Mouse (Mus musculus) midbrain, embryonic 13.5 days (tissue): ENCODE results near the gene Chchd3. TPM values are rescaled to one million over a fixed set of nuclear protein-coding genes. Genes with fewer than 3 reads are reported as not detected.

Experiments
- ATAC-seq: fragments of 200-750 bp; cut with Nextera tagmentation; 2 replicates; pipeline ENCODE4 v1.8.0; 2017; ENCODE audit warnings: mild to moderate bottlenecking, moderate TSS enrichment, moderate library complexity
- H3K27ac ChIP-seq: fragments of 300-500 bp; sonication (generic); 2 replicates; pipeline ENCODE4 v1.5.1; 2015; ENCODE audit warnings: inconsistent platforms, mild to moderate bottlenecking, moderate library complexity
- H3K27me3 ChIP-seq: fragments of 300-500 bp; sonication (generic); 2 replicates; pipeline ENCODE4 v1.6.1; 2015; ENCODE audit warnings: mild to moderate bottlenecking, inconsistent platforms
- H3K36me3 ChIP-seq: fragments of 300-500 bp; sonication (generic); 2 replicates; pipeline ENCODE4 v1.6.1; 2015; ENCODE audit warnings: mild to moderate bottlenecking, inconsistent platforms
- H3K4me1 ChIP-seq: fragments of 300-500 bp; sonication (generic); replicated peaks from 2 replicates; pipeline ENCODE4 v1.6.1; 2015; ENCODE audit warnings: inconsistent platforms
- H3K4me2 ChIP-seq: fragments of 300-500 bp; sonication (generic); replicated peaks from 2 replicates; pipeline ENCODE4 v1.6.1; 2015; ENCODE audit warnings: moderate library complexity, mild to moderate bottlenecking, inconsistent platforms
- H3K4me3 ChIP-seq: fragments of 300-500 bp; sonication (generic); replicated peaks from 2 replicates; pipeline ENCODE4 v1.5.1; 2015; ENCODE audit warnings: mild to moderate bottlenecking, inconsistent platforms
- H3K9ac ChIP-seq: fragments of 300-500 bp; sonication (generic); replicated peaks from 2 replicates; pipeline ENCODE4 v1.6.1; 2015; ENCODE audit warnings: mild to moderate bottlenecking, inconsistent platforms
- H3K9me3 ChIP-seq: fragments of 300-500 bp; sonication (generic); 2 replicates; pipeline ENCODE4 v1.6.1; 2016; ENCODE audit warnings: mild to moderate bottlenecking, inconsistent platforms
- WGBS: fragments of 180-500 bp; shearing (Covaris S2); methylation state at CpG from one replicate; pipeline ENCODE4 v1.1.7; 2015; 5-methylcytosine and 5-hydroxymethylcytosine counted together
- polyA plus RNA-seq: library from polyadenylated mRNA; unstranded; fragments of >200 nt; fragmentation: Nextera tagmentation; extraction: Ambion mirVana; gene quantifications from 2 replicates; pipeline ENCODE4 v1.2.1, GENCODE M21; 2015

Chchd3 gene
- 117 and 118 TPM in 2 replicates for polyA plus RNA-seq

DNA sequence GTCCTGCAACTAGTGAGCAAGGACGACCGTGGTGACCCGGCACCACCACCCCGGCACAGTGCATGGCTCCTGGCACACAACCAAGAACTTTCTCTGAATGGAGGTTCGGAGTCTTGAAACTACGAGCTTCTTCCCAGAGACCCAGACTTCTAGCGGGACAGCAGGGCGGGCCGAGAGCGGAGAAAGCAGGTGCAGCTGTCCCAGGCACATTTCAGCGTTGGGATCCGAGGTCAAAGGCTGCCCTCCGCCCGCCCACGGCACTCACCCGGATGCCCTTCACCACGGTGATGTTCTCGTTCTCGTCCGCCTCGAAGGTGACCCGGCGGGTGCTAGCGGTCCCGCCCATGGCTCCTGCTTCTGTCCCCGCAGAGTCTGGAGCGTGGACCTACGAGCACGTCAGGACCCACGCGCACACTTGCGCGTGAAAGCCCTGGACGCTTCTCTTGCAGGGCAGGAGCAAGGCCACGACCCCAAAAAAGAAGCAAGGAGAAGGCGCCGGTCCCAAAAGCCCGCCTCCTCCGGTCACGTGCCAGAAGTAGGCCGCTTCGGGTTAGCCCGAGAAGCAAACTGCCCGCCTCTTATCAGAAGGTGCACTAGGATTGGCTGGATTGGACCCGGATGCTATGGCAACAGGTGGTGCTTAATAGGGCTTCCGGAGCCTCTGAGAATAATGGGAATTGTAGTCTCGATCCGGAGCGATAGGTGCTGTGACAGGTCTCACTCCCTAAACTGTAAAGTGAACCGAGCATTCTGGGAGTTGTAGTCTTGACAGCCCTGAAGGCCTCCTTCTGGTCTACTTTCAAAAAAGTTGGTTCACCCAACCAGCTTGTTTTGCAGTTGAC lies at the start of gene Chchd3:
Gene Chchd3 (minus strand): TSS at position 526 of the 842 bp plus-strand sequence.
- Histone ChIP-seq H3K27me3 (no peaks in the 10 kb centered on the region), H3K27ac (no peak within 1 kb of the TSS), H3K9ac (peak within 1 kb of the TSS; percentile 76), H3K4me3 (peak within 1 kb of the TSS; percentile 85), H3K4me2 (peak within 1 kb of the TSS; percentile 88), H3K4me1 (peaks cover 19% of the 10 kb centered on the region), H3K36me3 (peaks cover 3% of the 10 kb centered on the region), H3K9me3 (no peaks in the 10 kb centered on the region)
- ATAC-seq: peak; percentile 100
- WGBS: 1% methylated on average over 50 of the region's 50 CpGs

- Histone ChIP-seq H3K9ac (no peak overlapping the region), H3K4me2 (no peak overlapping the region), H3K27me3 (no peaks in the 10 kb centered on the region), H3K4me1 (no peaks in the 10 kb centered on the region), H3K27ac (no peak overlapping the region), H3K4me3 (no peak overlapping the region), H3K36me3 (no peaks in the 10 kb centered on the region), H3K9me3 (no peaks in the 10 kb centered on the region)
- 87% methylated on average over 6 of the region's 6 CpGs for WGBS
- no peak for ATAC-seq
These were observed 44.6 kb upstream of the Chchd3 start for GRCm38 (mm10) chr6:33104661-33105060.

DNA sequence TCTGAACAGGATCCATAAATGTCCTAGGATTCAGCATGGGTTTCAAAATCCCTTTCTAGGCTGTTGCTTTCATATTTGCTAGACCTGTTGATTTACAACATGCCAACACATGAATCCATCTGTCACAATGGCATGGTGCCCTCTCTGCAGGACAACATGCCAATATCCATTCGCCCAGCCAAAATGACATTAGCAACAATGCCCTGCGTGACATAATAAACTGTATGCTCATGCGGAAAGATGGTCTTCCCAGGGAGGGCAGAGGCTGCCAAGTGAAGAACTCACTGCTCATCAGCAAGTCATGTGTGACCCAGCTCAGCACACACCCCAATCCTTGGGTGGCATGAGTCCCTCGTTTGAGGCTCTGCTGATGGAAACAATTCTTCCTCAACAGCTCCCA lies 38.8 kb upstream of the Chchd3 start:
- H3K4me1 ChIP-seq: peaks cover 12% of the 10 kb centered on the region
- no peak overlapping the region for H3K9ac ChIP-seq
- H3K36me3 ChIP-seq: no peaks in the 10 kb centered on the region
- no peak overlapping the region for H3K4me3 ChIP-seq
- no peak for ATAC-seq
- H3K9me3 ChIP-seq: no peaks in the 10 kb centered on the region
- no peak overlapping the region for H3K27ac ChIP-seq
- no peaks in the 10 kb centered on the region for H3K27me3 ChIP-seq
- no peak overlapping the region for H3K4me2 ChIP-seq
- WGBS: 82% methylated on average over 4 of the region's 4 CpGs

GRCm38 (mm10) chr6:33094671-33095233 lies 34.7 kb upstream of the Chchd3 start:
- no peaks in the 10 kb centered on the region for H3K36me3 ChIP-seq
- peaks cover 12% of the 10 kb centered on the region for H3K4me1 ChIP-seq
- peak; percentile 68; the same call in 1 of the 2 replicates for ATAC-seq
- no peaks in the 10 kb centered on the region for H3K9me3 ChIP-seq
- H3K4me2 ChIP-seq: peak overlapping the region; percentile 14; the same call in 1 of the 2 replicates
- 25% methylated on average over 8 of the region's 8 CpGs for WGBS
- H3K27ac ChIP-seq: peak overlapping the region; percentile 48; the same call in 1 of the 2 replicates
- H3K4me3 ChIP-seq: no peak overlapping the region
- no peaks in the 10 kb centered on the region for H3K27me3 ChIP-seq
- H3K9ac ChIP-seq: no peak overlapping the region

- Histone ChIP-seq H3K27ac (no peak overlapping the region), H3K4me1 (no peaks in the 10 kb centered on the region), H3K9me3 (no peaks in the 10 kb centered on the region), H3K4me2 (no peak overlapping the region), H3K27me3 (no peaks in the 10 kb centered on the region), H3K4me3 (no peak overlapping the region), H3K9ac (no peak overlapping the region), H3K36me3 (no peaks in the 10 kb centered on the region)
- WGBS: 100% methylated on average over 1 of the region's 1 CpGs
- no peak for ATAC-seq
These were observed 20.1 kb upstream of the Chchd3 start for GRCm38 (mm10) chr6:33080186-33080585.

GRCm38 (mm10) chr6:33078260-33078936 lies 18.3 kb upstream of the Chchd3 start:
- no peak overlapping the region for H3K4me3 ChIP-seq
- 87% methylated on average over 19 of the region's 19 CpGs for WGBS
- H3K9me3 ChIP-seq: no peaks in the 10 kb centered on the region
- no peak overlapping the region for H3K4me2 ChIP-seq
- H3K4me1 ChIP-seq: no peaks in the 10 kb centered on the region
- H3K27me3 ChIP-seq: no peaks in the 10 kb centered on the region
- H3K36me3 ChIP-seq: no peaks in the 10 kb centered on the region
- ATAC-seq: no peak
- no peak overlapping the region for H3K27ac ChIP-seq
- H3K9ac ChIP-seq: no peak overlapping the region

DNA sequence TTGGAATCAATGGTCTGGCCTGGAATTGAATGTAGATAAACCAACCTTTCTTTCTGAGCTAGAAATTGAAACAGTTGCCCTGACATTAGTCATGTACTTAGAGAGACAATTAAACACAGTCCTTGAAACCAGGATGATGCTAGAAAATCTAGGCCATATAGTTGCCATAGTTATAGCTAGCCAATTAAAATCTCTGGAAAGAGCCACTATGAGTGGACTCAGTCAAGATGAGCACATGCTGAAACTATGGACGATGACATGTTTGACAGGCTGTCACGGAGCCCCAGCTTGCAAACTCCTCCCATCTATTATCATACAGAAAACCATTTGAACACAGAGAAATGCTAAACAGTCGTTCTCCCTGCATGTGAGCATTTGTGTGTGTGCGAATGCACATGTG lies 6.4 kb upstream of the Chchd3 start:
- Histone ChIP-seq H3K4me1 (no peaks in the 10 kb centered on the region), H3K27me3 (no peaks in the 10 kb centered on the region), H3K4me2 (no peak overlapping the region), H3K27ac (no peak overlapping the region), H3K9me3 (no peaks in the 10 kb centered on the region), H3K36me3 (no peaks in the 10 kb centered on the region), H3K4me3 (no peak overlapping the region), H3K9ac (no peak overlapping the region)
- no peak for ATAC-seq
- 63% methylated on average over 4 of the region's 4 CpGs for WGBS

GRCm38 (mm10) chr6:33059276-33059675 lies 784 bp downstream of the Chchd3 start:
- WGBS: 41% methylated on average over 7 of the region's 7 CpGs
- H3K27ac ChIP-seq: no peak overlapping the region
- no peak for ATAC-seq
- H3K36me3 ChIP-seq: peaks cover 10% of the 10 kb centered on the region
- peak overlapping the region; percentile 85 for H3K4me3 ChIP-seq
- H3K4me1 ChIP-seq: peaks cover 19% of the 10 kb centered on the region
- no peaks in the 10 kb centered on the region for H3K27me3 ChIP-seq
- H3K4me2 ChIP-seq: peak overlapping the region; percentile 88
- H3K9me3 ChIP-seq: no peaks in the 10 kb centered on the region
- H3K9ac ChIP-seq: peak overlapping the region; percentile 76

GRCm38 (mm10) chr6:33056392-33056791 lies 3.7 kb downstream of the Chchd3 start:
- Histone ChIP-seq H3K9me3 (no peaks in the 10 kb centered on the region), H3K27me3 (no peaks in the 10 kb centered on the region), H3K4me2 (no peak overlapping the region), H3K36me3 (peaks cover 12% of the 10 kb centered on the region), H3K4me3 (no peak overlapping the region), H3K9ac (no peak overlapping the region), H3K4me1 (peaks cover 19% of the 10 kb centered on the region), H3K27ac (no peak overlapping the region)
- no peak for ATAC-seq
- 78% methylated on average over 4 of the region's 4 CpGs for WGBS

DNA sequence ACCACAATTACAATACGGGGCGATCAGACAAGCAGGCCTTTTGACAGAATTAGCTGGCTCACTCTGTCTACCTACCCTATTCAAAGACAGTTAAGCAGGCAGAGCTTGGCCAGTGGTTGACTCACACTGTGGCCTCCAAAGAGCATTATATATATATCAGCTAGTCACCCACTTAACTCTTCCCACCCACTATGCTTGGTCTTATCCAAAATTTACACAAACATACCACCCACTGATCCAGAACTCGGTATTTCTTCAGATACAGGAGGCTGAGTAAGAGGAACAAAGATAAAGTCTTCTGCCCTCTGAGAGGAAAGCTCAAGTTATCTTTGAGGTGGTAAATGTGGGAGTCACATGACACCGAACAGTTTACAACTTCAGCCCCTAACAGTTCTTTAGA lies 4.4 kb downstream of the Chchd3 start:
- no peak overlapping the region for H3K4me2 ChIP-seq
- no peaks in the 10 kb centered on the region for H3K27me3 ChIP-seq
- H3K9ac ChIP-seq: no peak overlapping the region
- no peaks in the 10 kb centered on the region for H3K9me3 ChIP-seq
- H3K4me3 ChIP-seq: no peak overlapping the region
- no peak for ATAC-seq
- H3K27ac ChIP-seq: no peak overlapping the region
- peaks cover 19% of the 10 kb centered on the region for H3K4me1 ChIP-seq
- peaks cover 12% of the 10 kb centered on the region for H3K36me3 ChIP-seq
- 95% methylated on average over 4 of the region's 4 CpGs for WGBS

GRCm38 (mm10) chr6:33054946-33055345 lies 5.1 kb downstream of the Chchd3 start:
- Histone ChIP-seq H3K36me3 (peaks cover 12% of the 10 kb centered on the region), H3K4me3 (no peak overlapping the region), H3K9me3 (no peaks in the 10 kb centered on the region), H3K27me3 (no peaks in the 10 kb centered on the region), H3K4me2 (no peak overlapping the region), H3K9ac (no peak overlapping the region), H3K4me1 (peaks cover 19% of the 10 kb centered on the region), H3K27ac (no peak overlapping the region)
- ATAC-seq: no peak
- 95% methylated on average over 4 of the region's 4 CpGs for WGBS

DNA sequence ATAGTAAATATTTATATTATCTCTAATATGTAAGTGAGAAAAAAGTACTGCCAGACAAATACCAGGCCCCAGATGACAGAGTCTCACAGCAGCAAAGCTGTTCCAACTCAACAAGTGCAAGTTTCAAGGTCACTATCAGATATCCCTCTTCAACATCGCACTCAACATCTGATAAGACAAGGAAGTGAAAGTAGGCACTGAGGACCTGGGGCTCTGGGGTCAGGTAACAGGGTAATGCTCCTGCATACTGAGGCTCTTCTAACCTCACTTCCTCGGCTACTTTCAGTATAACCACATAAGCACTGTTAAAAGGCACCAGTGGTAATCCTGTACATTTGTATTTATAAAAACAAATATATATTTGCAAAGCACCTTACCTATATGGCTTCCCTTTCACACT lies 8.4 kb downstream of the Chchd3 start:
- H3K9me3 ChIP-seq: no peaks in the 10 kb centered on the region
- no peak overlapping the region for H3K4me2 ChIP-seq
- H3K27me3 ChIP-seq: no peaks in the 10 kb centered on the region
- H3K4me1 ChIP-seq: no peaks in the 10 kb centered on the region; the same call in 1 of the 2 replicates
- ATAC-seq: no peak
- 85% methylated on average over 2 of the region's 2 CpGs for WGBS
- H3K9ac ChIP-seq: no peak overlapping the region
- H3K4me3 ChIP-seq: no peak overlapping the region
- H3K27ac ChIP-seq: no peak overlapping the region
- peaks cover 22% of the 10 kb centered on the region for H3K36me3 ChIP-seq
